Mouse (Mus musculus) liver, embryonic 14.5 days (tissue): ENCODE data around the gene Ccdc71l.

Experiments used
- CTCF ChIP-seq: IDR thresholded peaks from 2 replicates; pipeline ENCODE4 v1.5.1; 2016; ENCODE audit warnings: antibody characterized with exemption, low read depth, control low read depth
- EP300 ChIP-seq: IDR thresholded peaks from 2 replicates; pipeline ENCODE4 v1.6.1; 2016; ENCODE audit warnings: antibody characterized with exemption, low read depth

DNA sequence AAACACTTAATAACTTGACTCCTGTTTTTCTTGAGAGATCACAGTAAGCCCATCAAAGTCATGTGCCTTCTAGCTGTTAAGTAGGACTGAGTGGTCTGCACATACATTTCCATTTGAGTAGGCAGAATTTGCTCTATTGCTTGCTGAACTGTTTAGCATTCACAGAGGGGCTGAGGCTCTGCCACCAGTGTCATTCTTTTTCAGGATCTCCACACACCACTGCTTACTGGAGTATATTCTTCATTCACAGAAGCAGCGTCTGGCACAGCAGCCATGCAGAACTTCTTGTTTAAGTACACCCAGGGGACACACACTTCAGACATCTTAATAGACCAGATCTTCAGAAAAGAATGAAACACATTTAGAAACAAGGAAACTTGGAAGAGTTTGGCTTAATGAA lies 39.4 kb upstream of the Ccdc71l start:
- TF ChIP-seq CTCF (no peak), EP300 (no peak)
